Mouse (Mus musculus) T-helper 2 cell (primary cell): Measurements from ENCODE around the gene Nav2.

Experiments used
- in situ Hi-C: fragments of 300-600 bp; cut with MboI, MseI; formaldehyde crosslinking; loops from one replicate; pipeline ENCODE4 v1.15.1; 2025; ENCODE audit warnings: high pct_unique_total_duplicates

Gene Nav2

GRCm38 (mm10) chr7:48998595-48998994 lies 90.1 kb downstream of the Nav2 start:
- in situ Hi-C loops: no loop called here

- in situ Hi-C loops: no loop called here
Measured at GRCm38 (mm10) chr7:49000816-49001215, 92.3 kb downstream of the Nav2 start.

- in situ Hi-C loops: no loop called here
Measured at GRCm38 (mm10) chr7:49004402-49004801, 95.9 kb downstream of the Nav2 start.

- in situ Hi-C loops: no loop called here
Measured at GRCm38 (mm10) chr7:49006886-49007285, 98.4 kb downstream of the Nav2 start.

- in situ Hi-C loops: no loop called here
Measured at GRCm38 (mm10) chr7:49010739-49011138, 102.2 kb downstream of the Nav2 start.

- in situ Hi-C loops: no loop called here
Measured at GRCm38 (mm10) chr7:49012027-49012426, 103.5 kb downstream of the Nav2 start.

GRCm38 (mm10) chr7:49014480-49014879 lies 106.0 kb downstream of the Nav2 start:
- in situ Hi-C loops: no loop called here

GRCm38 (mm10) chr7:49015297-49015696 lies 106.8 kb downstream of the Nav2 start:
- in situ Hi-C loops: no loop called here

GRCm38 (mm10) chr7:49016088-49016487 lies 107.6 kb downstream of the Nav2 start:
- in situ Hi-C loops: no loop called here

- in situ Hi-C loops: no loop called here
Measured at GRCm38 (mm10) chr7:49017794-49018193, 109.3 kb downstream of the Nav2 start.

- in situ Hi-C loops: no loop called here
Measured at GRCm38 (mm10) chr7:49018478-49018914, 110.0 kb downstream of the Nav2 start.

- in situ Hi-C loops: no loop called here
Measured at GRCm38 (mm10) chr7:49025026-49025815, 116.7 kb downstream of the Nav2 start.

- in situ Hi-C loops: no loop called here
Measured at GRCm38 (mm10) chr7:49025991-49026390, 117.5 kb downstream of the Nav2 start.

- in situ Hi-C loops: no loop called here
Measured at GRCm38 (mm10) chr7:49026466-49026865, 118.0 kb downstream of the Nav2 start.

- in situ Hi-C loops: no loop called here
Measured at GRCm38 (mm10) chr7:49029282-49030012, 120.9 kb downstream of the Nav2 start.

- in situ Hi-C loops: no loop called here
Measured at GRCm38 (mm10) chr7:49032216-49032615, 123.7 kb downstream of the Nav2 start.

GRCm38 (mm10) chr7:49034253-49034652 lies 125.7 kb downstream of the Nav2 start:
- in situ Hi-C loops: no loop called here

GRCm38 (mm10) chr7:49040163-49040562 lies 131.6 kb downstream of the Nav2 start:
- in situ Hi-C loops: no loop called here

- in situ Hi-C loops: no loop called here
Measured at GRCm38 (mm10) chr7:49041334-49042070, 133.0 kb downstream of the Nav2 start.

- in situ Hi-C loops: no loop called here
Measured at GRCm38 (mm10) chr7:49045499-49046346, 137.2 kb downstream of the Nav2 start.

GRCm38 (mm10) chr7:49046347-49046989 lies 138.0 kb downstream of the Nav2 start:
- in situ Hi-C loops: no loop called here
